Mouse (Mus musculus): ENCODE data around the gene Sf3b1. TPM values are rescaled to one million over a fixed set of nuclear protein-coding genes. Genes with fewer than 3 reads are reported as not detected.
"Not testable (repeated sequence)": the region's sequence is repeated elsewhere in the genome, so short reads cannot be mapped to it uniquely, and the experiment has no call there.

Gene Sf3b1
- total RNA-seq, 2 experiments from 2014 or later = 139 to 141 TPM

- DNase-seq = not testable (repeated sequence)
Measured at GRCm38 (mm10) chr1:54956995-54957394, 70.3 kb downstream of the Sf3b1 start.

- no peak for DNase-seq
Measured at GRCm38 (mm10) chr1:54954856-54955255, 72.4 kb downstream of the Sf3b1 start.

- no peak for DNase-seq
Measured at GRCm38 (mm10) chr1:54944648-54945047, 82.6 kb downstream of the Sf3b1 start.

- DNase-seq = no peak
Measured at GRCm38 (mm10) chr1:54935466-54935865, 91.8 kb downstream of the Sf3b1 start.

Other genes with a start within 250 kb of the Sf3b1 start
- 10 to 100 TPM; 15.6 to 17.1 TPM for gene Ankrd44, start 101.1 kb downstream of the Sf3b1 start, total RNA-seq (2021)
- gene Coq10b, start 25.3 kb upstream of the Sf3b1 start, total RNA-seq (2021) = 100 to 1,000 TPM; 142 to 168 TPM
- 100 to 1,000 TPM; 769 to 795 TPM for gene Hspe1, start 60.7 kb upstream of the Sf3b1 start, total RNA-seq (2021)
- 1,000 to 10,000 TPM; 1,397 to 1,482 TPM for gene Hspd1, start 60.8 kb upstream of the Sf3b1 start, total RNA-seq (2021)
- 100 to 1,000 TPM; 311 to 394 TPM for gene Mob4, start 103.8 kb upstream of the Sf3b1 start, total RNA-seq (2021)
- gene Rftn2, start 199.3 kb upstream of the Sf3b1 start, total RNA-seq (2021) = 10 to 100 TPM; 18.2 to 21.9 TPM
- gene Mars2, start 209.7 kb upstream of the Sf3b1 start, total RNA-seq (2021) = 1 to 10 TPM; 6.9 to 8.9 TPM

Data from adrenal gland, postnatal 36 days (tissue).